Mouse (Mus musculus) E14TG2a.4 (cell line): Measurements from ENCODE around the gene Aatf.

ENCODE experiments used
- CTCF ChIP-seq: conservative IDR thresholded peaks from 2 replicates; pipeline ENCODE4 v1.5.1; 2014; ENCODE audit warnings: low read length
- POU5F1 ChIP-seq: IDR thresholded peaks from 2 replicates; pipeline ENCODE4 v1.6.1; 2014; ENCODE audit warnings: low read length, borderline replicate concordance

GRCm38 (mm10) chr11:84524511-84525270, 11.4 kb upstream of the Aatf start:
- no peak for TF ChIP-seq CTCF
- TF ChIP-seq POU5F1 = no peak
